Mouse (Mus musculus) gastrocnemius, postnatal 10 days (tissue): Measurements from ENCODE around the gene Podxl2. TPM values are rescaled to one million over a fixed set of nuclear protein-coding genes. Genes with fewer than 3 reads are reported as not detected.

ENCODE experiments used
- DNase-seq: peaks from one replicate; pipeline ENCODE4 v3.0.0; 2021; ENCODE audit warnings: mixed read lengths
- total RNA-seq, 2 experiments: library from RNA; stranded (reverse); gene quantifications; 2 replicates each; pipeline ENCODE4 v1.2.3; 2021

The Podxl2 gene
- total RNA-seq, 2 experiments from 2014 or later, result 69.0 to 70.3 TPM

DNA sequence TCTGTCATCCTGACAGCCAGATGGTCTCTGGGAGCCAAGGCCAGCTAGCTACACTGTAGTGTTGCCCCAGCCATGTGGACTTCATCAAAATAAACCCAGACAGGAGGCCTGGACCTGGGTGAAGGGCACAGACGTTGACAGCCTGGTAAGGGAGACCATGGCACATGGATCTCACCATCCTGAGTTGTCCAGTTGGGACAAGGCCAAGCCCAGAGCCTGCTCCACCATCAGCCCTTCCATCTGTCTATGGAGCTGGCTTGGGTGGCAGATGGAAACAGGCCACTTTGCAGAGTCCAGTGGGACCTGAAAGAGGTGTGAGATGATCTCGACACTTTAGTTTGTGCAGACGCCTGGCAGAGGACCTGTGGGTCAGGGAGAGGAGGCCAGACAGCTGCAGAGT is 74.1 kb downstream of the Podxl2 start:
- DNase-seq, result no peak

GRCm38 (mm10) chr6:88800191-88800590 is 74.7 kb downstream of the Podxl2 start:
- DNase-seq, result no peak

- no peak for DNase-seq
Observed at GRCm38 (mm10) chr6:88794561-88794971, 80.3 kb downstream of the Podxl2 start.

- no peak for DNase-seq
Observed at GRCm38 (mm10) chr6:88793872-88794271, 81.0 kb downstream of the Podxl2 start.

GRCm38 (mm10) chr6:88793243-88793642 is 81.6 kb downstream of the Podxl2 start:
- DNase-seq, result no peak

Other genes starting within 250 kb of the Podxl2 start
- gene Kbtbd12, start 237.1 kb downstream of the Podxl2 start, total RNA-seq, result 10 to 100 TPM; 41.8 to 45.9 TPM
- gene Mgll, start 150.6 kb downstream of the Podxl2 start, total RNA-seq, result 10 to 100 TPM; 66.8 to 73.4 TPM
- 10 to 100 TPM; 15.6 to 17.9 TPM for gene Abtb1, start 33.1 kb downstream of the Podxl2 start, total RNA-seq
- 10 to 100 TPM; 15.5 to 23.7 TPM for gene Mcm2, start 23.7 kb upstream of the Podxl2 start, total RNA-seq
- 10 to 100 TPM; 21.4 to 34.4 TPM for gene Tpra1, start 27.2 kb upstream of the Podxl2 start, total RNA-seq